Mouse (Mus musculus) C2C12 (cell line): ENCODE data around the gene Barhl1.

Experiments used
- CEBPB ChIP-seq: IDR thresholded peaks from one replicate; pipeline ENCODE4 v1.6.1; 2011; ENCODE audit warnings: low read depth, mild to moderate bottlenecking, control low read depth, moderate library complexity
- CTCF ChIP-seq: IDR thresholded peaks from one replicate; pipeline ENCODE4 v1.5.1; 2011; ENCODE audit not compliant: control insufficient read depth, insufficient read depth, insufficient read length
- USF1 ChIP-seq: IDR thresholded peaks from one replicate; pipeline ENCODE4 v1.6.1; 2011; ENCODE audit warnings: low read depth, mild to moderate bottlenecking, control low read depth, moderate library complexity

- no peak for TF ChIP-seq USF1
- TF ChIP-seq CTCF: no peak
- TF ChIP-seq CEBPB: no peak
Measured at GRCm38 (mm10) chr2:28956874-28957273, 40.4 kb upstream of the Barhl1 start.
